Mouse (Mus musculus) cerebellum, postnatal 14 days (tissue): ENCODE results near the gene Olfr1325.
"Not testable (repeated sequence)": the region's sequence is repeated elsewhere in the genome, so short reads cannot be mapped to it uniquely, and the experiment has no call there.

ENCODE experiments used
- DNase-seq, 2 experiments: peaks; one replicate each; pipeline ENCODE4 v3.0.0; 2021; ENCODE audit warnings: mixed read lengths in 2 of 2

Gene Olfr1325

GRCm38 (mm10) chrX:74592379-74592778, at the start of gene Olfr1325:
Gene Olfr1325 (plus strand): TSS chrX:74592679.
- DNase-seq = no peak

- no peak for DNase-seq
Observed at GRCm38 (mm10) chrX:74574788-74575187, 17.7 kb upstream of the Olfr1325 start, which contains the start of gene Olfr1326-ps1. Gene Olfr1326-ps1 (minus strand): TSS chrX:74574888.

GRCm38 (mm10) chrX:74645466-74646323, 53.2 kb downstream of the Olfr1325 start, which contains the start of gene Gm5640:
Gene Gm5640 (minus strand): TSS chrX:74645635.
- DNase-seq = not testable (repeated sequence)

GRCm38 (mm10) chrX:74646393-74646792, 53.9 kb downstream of the Olfr1325 start:
- not testable (repeated sequence) for DNase-seq
